In genomic region chr10:41678746-41679360, GRCm38 (mm10) we compare ENCODE assay signal across 8 mouse cellular contexts. TPM values are rescaled to one million over a fixed set of nuclear protein-coding genes. Genes with fewer than 3 reads are reported as not detected.
DNase-seq lines count a peak whose midpoint lies in the region; ATAC-seq and TF ChIP-seq lines count a peak whose summit lies in the region.

No protein-coding gene starts in this region.

- no peaks in the 10 kb centered on the region for H3K27me3 ChIP-seq in embryonic facial prominence, embryonic 14.5 days (replicated peaks; ENCODE audit: control insufficient read depth, insufficient read depth, low read length)
- peaks cover 7% of the 10 kb centered on the region for H3K27me3 ChIP-seq in heart, embryonic 10.5 days (ENCODE audit: insufficient read depth, poor library complexity, severe bottlenecking)
- no peaks in the 10 kb centered on the region for H3K27me3 ChIP-seq in kidney, embryonic 14.5 days (ENCODE audit: control insufficient read depth, insufficient read depth, low read length)
- H3K27me3 ChIP-seq in limb, embryonic 14.5 days (ENCODE audit: control insufficient read depth, insufficient read depth, low read length): no peaks in the 10 kb centered on the region
- 0 out of 2 replicates have a peak, but pooled peaks cover 2% of the 10 kb centered on the region for H3K27me3 ChIP-seq in midbrain, postnatal 0 days (ENCODE audit: insufficient read depth, low read length)

- peak; percentile 73 for DNase-seq in 3T3-L1 (ENCODE audit: low read depth, low spot score)
- DNase-seq in adrenal gland, postnatal 25 days: peak; percentile 73
- DNase-seq in embryonic facial prominence, embryonic 14.5 days (ENCODE audit: low spot score): peak; percentile 88
- peak; percentile 81 for DNase-seq in heart, embryonic 10.5 days (ENCODE audit: low spot score)
- DNase-seq in limb, embryonic 14.5 days (ENCODE audit: low spot score): peak; percentile 79
- peak; percentile 85 for DNase-seq in midbrain, postnatal 0 days (ENCODE audit: low spot score)
- DNase-seq in spleen, postnatal 14 days (ENCODE audit: low spot score in 2 of 2): peak; percentile 15 to 40

- H3K4me3 ChIP-seq in embryonic facial prominence, embryonic 14.5 days (ENCODE audit: low read depth, low read length): peak overlapping the region; percentile 21
- peak overlapping the region; percentile 36 for H3K4me3 ChIP-seq in heart, embryonic 10.5 days
- H3K4me3 ChIP-seq in kidney, embryonic 14.5 days (ENCODE audit: low read length): no peak overlapping the region
- no peak overlapping the region; the same call in 1 of the 2 replicates for H3K4me3 ChIP-seq in limb, embryonic 14.5 days (replicated peaks; ENCODE audit: low read length)
- peak overlapping the region; percentile 16; the same call in 1 of the 2 replicates for H3K4me3 ChIP-seq in midbrain, postnatal 0 days (ENCODE audit: low read depth, low read length)

- H3K9ac ChIP-seq in embryonic facial prominence, embryonic 14.5 days (ENCODE audit: low read depth, low read length): no peak overlapping the region
- H3K9ac ChIP-seq in kidney, embryonic 14.5 days (ENCODE audit: low read depth, low read length): no peak overlapping the region; the same call in 1 of the 2 replicates
- H3K9ac ChIP-seq in limb, embryonic 14.5 days (ENCODE audit: low read depth, low read length, severe bottlenecking): 0 out of 2 replicates have a peak overlapping the region, but pooled peaks have one; percentile 21
- peak overlapping the region; percentile 29; the same call in 1 of the 2 replicates for H3K9ac ChIP-seq in midbrain, postnatal 0 days (replicated peaks; ENCODE audit: low read length, poor library complexity, severe bottlenecking)

- TF ChIP-seq POLR2A in limb, embryonic 14.5 days (IDR thresholded peaks at IDR 0.05; ENCODE audit: borderline replicate concordance, extremely low read depth, insufficient read depth, insufficient read length): no peak

- 13% methylated on average over 18 of the region's 18 CpGs for WGBS in embryonic facial prominence, embryonic 14.5 days
- WGBS in heart, embryonic 10.5 days: 32% methylated on average over 18 of the region's 18 CpGs
- WGBS in kidney, embryonic 14.5 days: 17% methylated on average over 18 of the region's 18 CpGs
- 30% methylated on average over 18 of the region's 18 CpGs for WGBS in limb, embryonic 14.5 days
- 18% methylated on average over 18 of the region's 18 CpGs for WGBS in midbrain, postnatal 0 days

- H3K4me1 ChIP-seq in embryonic facial prominence, embryonic 14.5 days (ENCODE audit: control insufficient read depth, insufficient read depth, low read length): peaks cover 8% of the 10 kb centered on the region; the same call in 1 of the 2 replicates
- H3K4me1 ChIP-seq in heart, embryonic 10.5 days: peaks cover 12% of the 10 kb centered on the region; the same call in 1 of the 2 replicates
- H3K4me1 ChIP-seq in kidney, embryonic 14.5 days (ENCODE audit: control insufficient read depth, insufficient read depth, low read length): no peaks in the 10 kb centered on the region; the same call in 1 of the 2 replicates
- 0 out of 2 replicates have a peak, but pooled peaks cover 3% of the 10 kb centered on the region for H3K4me1 ChIP-seq in limb, embryonic 14.5 days (ENCODE audit: control insufficient read depth, insufficient read depth, low read length)
- no peaks in the 10 kb centered on the region; the same call in 1 of the 2 replicates for H3K4me1 ChIP-seq in midbrain, postnatal 0 days (ENCODE audit: insufficient read depth, low read length)

- H3K4me2 ChIP-seq in embryonic facial prominence, embryonic 14.5 days (ENCODE audit: low read depth, low read length): peak overlapping the region; percentile 55
- peak overlapping the region; percentile 9; the same call in 1 of the 2 replicates for H3K4me2 ChIP-seq in kidney, embryonic 14.5 days (replicated peaks; ENCODE audit: low read depth, low read length)
- peak overlapping the region; percentile 35; the same call in 1 of the 2 replicates for H3K4me2 ChIP-seq in limb, embryonic 14.5 days (replicated peaks; ENCODE audit: low read depth, low read length, severe bottlenecking)
- H3K4me2 ChIP-seq in midbrain, postnatal 0 days (ENCODE audit: low read depth, low read length, poor library complexity, severe bottlenecking): peak overlapping the region; percentile 39

- H3K27ac ChIP-seq in embryonic facial prominence, embryonic 14.5 days (replicated peaks; ENCODE audit: low read depth, low read length): 0 out of 2 replicates have a peak overlapping the region, but pooled peaks have one; percentile 24
- peak overlapping the region; percentile 59; the same call in 1 of the 2 replicates for H3K27ac ChIP-seq in heart, embryonic 10.5 days
- H3K27ac ChIP-seq in kidney, embryonic 14.5 days (ENCODE audit: low read depth, low read length): no peak overlapping the region
- no peak overlapping the region for H3K27ac ChIP-seq in limb, embryonic 14.5 days (replicated peaks; ENCODE audit: low read depth, low read length)
- H3K27ac ChIP-seq in midbrain, postnatal 0 days (ENCODE audit: low read depth, low read length): no peak overlapping the region

- peak; percentile 88 for ATAC-seq in embryonic facial prominence, embryonic 14.5 days (ENCODE audit: low read depth)
- ATAC-seq in kidney, embryonic 14.5 days (ENCODE audit: low FRiP score, low TSS enrichment): peak; percentile 80
- peak; percentile 70 for ATAC-seq in limb, embryonic 14.5 days (ENCODE audit: low FRiP score, low read depth)
- ATAC-seq in midbrain, postnatal 0 days (ENCODE audit: low FRiP score): peak; percentile 76

- H3K36me3 ChIP-seq in embryonic facial prominence, embryonic 14.5 days (ENCODE audit: control insufficient read depth, insufficient read depth, low read length): no peaks in the 10 kb centered on the region
- no peaks in the 10 kb centered on the region for H3K36me3 ChIP-seq in heart, embryonic 10.5 days
- H3K36me3 ChIP-seq in kidney, embryonic 14.5 days (ENCODE audit: control insufficient read depth, insufficient read depth, low read length): no peaks in the 10 kb centered on the region
- no peaks in the 10 kb centered on the region for H3K36me3 ChIP-seq in limb, embryonic 14.5 days (ENCODE audit: control insufficient read depth, insufficient read depth, low read length)
- H3K36me3 ChIP-seq in midbrain, postnatal 0 days (ENCODE audit: insufficient read depth, low read length): no peaks in the 10 kb centered on the region

- TF ChIP-seq CTCF in midbrain, postnatal 0 days (IDR thresholded peaks at IDR 0.05): peak; percentile 77

- no peaks in the 10 kb centered on the region for H3K9me3 ChIP-seq in embryonic facial prominence, embryonic 14.5 days (ENCODE audit: control insufficient read depth, low read length)
- no peaks in the 10 kb centered on the region for H3K9me3 ChIP-seq in heart, embryonic 10.5 days
- H3K9me3 ChIP-seq in kidney, embryonic 14.5 days (ENCODE audit: control insufficient read depth, low read length): no peaks in the 10 kb centered on the region
- H3K9me3 ChIP-seq in limb, embryonic 14.5 days (ENCODE audit: control insufficient read depth, low read length): no peaks in the 10 kb centered on the region
- no peaks in the 10 kb centered on the region for H3K9me3 ChIP-seq in midbrain, postnatal 0 days (ENCODE audit: low read length)

RNA-seq across cellular contexts. Expression of gene Ccdc162, which starts 37.6 kb away (rescaled TPM):
- total RNA-seq in adrenal gland, postnatal 25 days (2021): 0.39 and 0.76 TPM in 2 replicates
- 1.6 and 2.4 TPM in 2 replicates for polyA plus RNA-seq in embryonic facial prominence, embryonic 14.5 days (2014; fragmentation: Nextera tagmentation; extraction: Ambion mirVana)
- polyA plus RNA-seq in heart, embryonic 10.5 days (2016; fragmentation: Nextera tagmentation; extraction: Ambion mirVana): 0.21 and 0.40 TPM in 2 replicates
- 0.15 and 0.33 TPM in 2 replicates for polyA plus RNA-seq in kidney, embryonic 14.5 days (2014; fragmentation: Nextera tagmentation; extraction: Ambion mirVana)
- polyA plus RNA-seq in limb, embryonic 14.5 days (2012; rRNA removed): 1.2 and 1.6 TPM in 2 replicates
- polyA plus RNA-seq in limb, embryonic 14.5 days (2014; fragmentation: Nextera tagmentation; extraction: Ambion mirVana): 0.93 and 2.1 TPM in 2 replicates
- 1.7 and 2.4 TPM in 2 replicates for total RNA-seq in midbrain, postnatal 0 days (2014; rRNA removed)
- polyA plus RNA-seq in midbrain, postnatal 0 days (2015; fragmentation: Nextera tagmentation; extraction: Ambion mirVana): 0.63 and 0.64 TPM in 2 replicates

Comparison
In these comparisons a context has a peak if more than half of its experiments do, and no peak if none do; other contexts are left out.
1. DNase-seq: peak in every context shown above with its lines; median percentile 88 in embryonic facial prominence, embryonic 14.5 days; 85 in midbrain, postnatal 0 days; 81 in heart, embryonic 10.5 days; 79 in limb, embryonic 14.5 days; 73 in 3T3-L1; 73 in adrenal gland, postnatal 25 days; 28 in spleen, postnatal 14 days.
2. H3K27ac ChIP-seq: peak in embryonic facial prominence, embryonic 14.5 days (single experiment) and heart, embryonic 10.5 days (single experiment); none in kidney, embryonic 14.5 days (single experiment), limb, embryonic 14.5 days (single experiment) and midbrain, postnatal 0 days (single experiment).
3. H3K4me3 ChIP-seq: peak in embryonic facial prominence, embryonic 14.5 days (single experiment), heart, embryonic 10.5 days (single experiment) and midbrain, postnatal 0 days (single experiment); none in kidney, embryonic 14.5 days (single experiment) and limb, embryonic 14.5 days (single experiment).
4. H3K9ac ChIP-seq: peak in limb, embryonic 14.5 days (single experiment) and midbrain, postnatal 0 days (single experiment); none in embryonic facial prominence, embryonic 14.5 days (single experiment) and kidney, embryonic 14.5 days (single experiment).
5. Peak in every context shown above with its lines, with median percentiles within 50 percentile points of each other: ATAC-seq and H3K4me2 ChIP-seq.